Mouse (Mus musculus) adrenal gland, postnatal 4 days (tissue): ENCODE measurements around the gene Dapl1. TPM values are rescaled to one million over a fixed set of nuclear protein-coding genes. Genes with fewer than 3 reads are reported as not detected.
A peak's percentile ranks its signal among the peaks of the same experiment; 100 is the strongest.

Source experiments
- DNase-seq, 2 experiments: peaks; one replicate each; pipeline ENCODE4 v3.0.0; 2021 to 2022; ENCODE audit warnings: low spot score in 2 of 2, mixed read lengths in 2 of 2
- total RNA-seq, 2 experiments: library from RNA; stranded (reverse); gene quantifications; 2 replicates each; pipeline ENCODE4 v1.2.3; 2021

Gene Dapl1
- total RNA-seq, 2 experiments from 2014 or later, result not detected

GRCm38 (mm10) chr2:59533971-59534748 lies 49.7 kb downstream of the Dapl1 start:
- no peak for DNase-seq

GRCm38 (mm10) chr2:59536958-59537357 lies 52.5 kb downstream of the Dapl1 start:
- DNase-seq, result no peak

- no peak for DNase-seq
Observed at GRCm38 (mm10) chr2:59538031-59538430, 53.6 kb downstream of the Dapl1 start.

- no peak for DNase-seq
Observed at GRCm38 (mm10) chr2:59539796-59540195, 55.3 kb downstream of the Dapl1 start.

- DNase-seq, result peak; percentile 26 to 75
Observed at GRCm38 (mm10) chr2:59541121-59541887, 56.9 kb downstream of the Dapl1 start.

GRCm38 (mm10) chr2:59543543-59544065 lies 59.2 kb downstream of the Dapl1 start:
- no peak for DNase-seq

- DNase-seq, result no peak
Observed at GRCm38 (mm10) chr2:59544237-59544909, 59.9 kb downstream of the Dapl1 start.

- DNase-seq, result no peak
Observed at GRCm38 (mm10) chr2:59545001-59545400, 60.5 kb downstream of the Dapl1 start.

GRCm38 (mm10) chr2:59547369-59548099 lies 63.1 kb downstream of the Dapl1 start:
- DNase-seq, result no peak

- no peak for DNase-seq
Observed at GRCm38 (mm10) chr2:59552784-59553183, 68.3 kb downstream of the Dapl1 start.

- no peak for DNase-seq
Observed at GRCm38 (mm10) chr2:59554373-59554940, 70.0 kb downstream of the Dapl1 start.

Other genes with a start within 250 kb of the Dapl1 start
- 10 to 100 TPM; 19.9 to 30.8 TPM for gene Tanc1, start 127.4 kb downstream of the Dapl1 start, total RNA-seq